16 mouse cellular contexts compared by ENCODE assay signal in genomic region chr10:53175946-53176345, GRCm38 (mm10).
"Had no signal": no experiment of that assay in that cellular context is flagged by ENCODE, and none has a peak within 500 bp of the region (broad histone marks: within the 10 kb centered on the region; RNA-seq: fewer than 3 reads in every experiment).

No protein-coding gene starts in this region.

- H3K27ac ChIP-seq: kidney, embryonic 15.5 days; left cerebral cortex, adult 2 months; limb, embryonic 10.5 days; liver, embryonic 15.5 days; midbrain, embryonic 10.5 days; midbrain, embryonic 15.5 days; neural tube, embryonic 12.5 days had no signal

- H3K27me3 ChIP-seq: kidney, embryonic 15.5 days; liver, embryonic 15.5 days; midbrain, embryonic 15.5 days; neural tube, embryonic 12.5 days had no signal

- H3K36me3 ChIP-seq: kidney, embryonic 15.5 days; limb, embryonic 10.5 days; liver, embryonic 15.5 days; midbrain, embryonic 10.5 days; midbrain, embryonic 15.5 days; neural tube, embryonic 12.5 days had no signal

- H3K4me1 ChIP-seq: kidney, embryonic 15.5 days; liver, embryonic 15.5 days; midbrain, embryonic 10.5 days; midbrain, embryonic 15.5 days; neural tube, embryonic 12.5 days had no signal

- H3K9ac ChIP-seq: kidney, embryonic 15.5 days; liver, embryonic 15.5 days; lung, embryonic 14.5 days; midbrain, embryonic 15.5 days; neural tube, embryonic 12.5 days had no signal

- H3K4me2 ChIP-seq: kidney, embryonic 15.5 days; liver, embryonic 11.5 days; liver, embryonic 15.5 days; lung, embryonic 14.5 days; midbrain, embryonic 15.5 days; neural tube, embryonic 12.5 days had no signal

- ATAC-seq: midbrain, embryonic 15.5 days had no signal

- H3K9me3 ChIP-seq: kidney, embryonic 15.5 days; limb, embryonic 10.5 days; liver, embryonic 15.5 days; midbrain, embryonic 10.5 days; midbrain, embryonic 15.5 days; neural tube, embryonic 12.5 days had no signal

- DNase-seq: kidney, postnatal 14 days; lung, embryonic 14.5 days; lung, postnatal 10 days; lung, postnatal 4 days; right cerebral cortex, postnatal 4 days; spleen, adult 18-20 months; thymus, adult 18-20 months; thymus, postnatal 14 days had no signal

- H3K4me3 ChIP-seq: kidney, embryonic 15.5 days; left cerebral cortex, adult 2 months; limb, embryonic 10.5 days; liver, embryonic 15.5 days; midbrain, embryonic 10.5 days; midbrain, embryonic 15.5 days; neural tube, embryonic 12.5 days had no signal
